Mouse (Mus musculus): ENCODE data around the gene Serpinb12. TPM values are rescaled to one million over a fixed set of nuclear protein-coding genes. Genes with fewer than 3 reads are reported as not detected.

Serpinb12 gene
- polyA plus RNA-seq, 1 experiment from 2014 or later, result 0.95 TPM

DNA sequence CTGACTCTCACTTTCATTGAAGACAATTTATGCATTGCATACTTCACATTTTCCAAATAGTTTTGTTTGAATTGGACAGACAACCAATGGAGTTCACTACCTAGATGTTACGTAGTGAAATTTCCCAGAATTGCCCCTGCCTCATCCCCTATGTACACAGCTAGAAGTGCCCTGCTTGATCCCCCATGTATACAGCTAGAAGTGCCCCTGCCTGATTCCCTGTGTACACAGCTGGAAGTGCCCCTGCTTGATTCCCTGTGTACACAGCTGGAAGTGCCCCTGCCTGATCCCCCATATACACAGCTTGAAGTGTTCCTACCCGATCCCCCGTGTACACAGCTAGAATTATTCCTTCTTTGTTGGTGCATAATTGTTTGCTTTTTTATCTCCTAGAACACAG is 72.1 kb downstream of the Serpinb12 start:
- Histone ChIP-seq H3K4me1 (no peaks in the 10 kb centered on the region), H3K9me3 (no peaks in the 10 kb centered on the region), H3K27ac (no peak overlapping the region), H3K9ac (no peak overlapping the region), H3K27me3 (no peaks in the 10 kb centered on the region), H3K4me2 (no peak overlapping the region), H3K4me3 (no peak overlapping the region), H3K36me3 (no peaks in the 10 kb centered on the region)
- WGBS, result 50% methylated on average over 3 of the region's 3 CpGs
- ATAC-seq (ENCODE audit: borderline replicate concordance, extremely low read depth, low FRiP score, low TSS enrichment), result no peak

Other genes with a start within 250 kb of the Serpinb12 start
- gene Bcl2, start 220.2 kb upstream of the Serpinb12 start, polyA plus RNA-seq (2015; fragmentation: Nextera tagmentation; extraction: Ambion mirVana), result 17.7 and 20.1 TPM in 2 replicates
- 16.9 and 17.1 TPM in 2 replicates for gene Kdsr, start 174.7 kb upstream of the Serpinb12 start, polyA plus RNA-seq (2015; fragmentation: Nextera tagmentation; extraction: Ambion mirVana)
- gene Vps4b, start 137.7 kb upstream of the Serpinb12 start, polyA plus RNA-seq (2015; fragmentation: Nextera tagmentation; extraction: Ambion mirVana), result 67.6 and 69.7 TPM in 2 replicates
- 0.49 and 1.1 TPM in 2 replicates for gene Serpinb5, start 73.3 kb upstream of the Serpinb12 start, polyA plus RNA-seq (2015; fragmentation: Nextera tagmentation; extraction: Ambion mirVana)
- not detected in 2 replicates for gene Serpinb13, start 46.5 kb downstream of the Serpinb12 start, polyA plus RNA-seq (2015; fragmentation: Nextera tagmentation; extraction: Ambion mirVana)
- gene Serpinb3a, start 117.9 kb downstream of the Serpinb12 start, polyA plus RNA-seq (2015; fragmentation: Nextera tagmentation; extraction: Ambion mirVana), result 0.21 TPM in 1 of 2 replicates, not detected in the other
- not detected in 2 replicates for gene Serpinb3d, start 149.1 kb downstream of the Serpinb12 start, polyA plus RNA-seq (2015; fragmentation: Nextera tagmentation; extraction: Ambion mirVana)